Mouse (Mus musculus) olfactory bulb, adult 2 months (tissue): ENCODE results near the gene Mrm1.

Experiments used
- CTCF ChIP-seq: fragments of 200-500 bp; IDR thresholded peaks from 2 replicates; pipeline ENCODE4 v1.5.1; 2012; ENCODE audit warnings: low read depth, mild to moderate bottlenecking, low read length, moderate library complexity; ENCODE audit not compliant: insufficient read depth
- POLR2A ChIP-seq: fragments of 200-500 bp; IDR thresholded peaks from 2 replicates; pipeline ENCODE4 v1.6.1; 2012; ENCODE audit warnings: mild to moderate bottlenecking, low read depth, low read length, moderate library complexity; ENCODE audit not compliant: insufficient read depth

DNA sequence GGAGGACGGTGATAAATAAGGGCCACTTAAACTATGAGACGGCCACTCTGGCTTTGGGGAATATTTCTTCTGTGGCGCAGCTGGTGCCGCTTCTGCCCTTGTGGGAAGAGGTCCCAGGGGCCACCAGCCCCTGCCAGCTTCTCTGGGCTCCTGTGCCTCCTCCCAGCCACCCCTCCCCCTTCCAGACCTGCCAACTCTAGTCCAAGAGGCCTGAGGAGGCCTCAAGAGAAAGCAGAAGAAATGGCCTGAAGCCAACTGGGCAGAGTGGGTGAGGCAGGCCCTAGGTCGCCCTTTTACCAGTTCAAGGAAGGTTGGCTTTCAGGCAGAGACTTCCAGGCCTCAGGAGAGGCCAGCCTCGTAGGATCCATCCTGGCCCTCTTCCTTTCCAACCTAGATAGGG lies 51.4 kb downstream of the Mrm1 start:
- TF ChIP-seq CTCF: no peak
- no peak for TF ChIP-seq POLR2A
